Mouse (Mus musculus) G1E-ER4 (cell line): ENCODE results near the gene Bcl6. TPM values are rescaled to one million over a fixed set of nuclear protein-coding genes. Genes with fewer than 3 reads are reported as not detected.

ENCODE experiments used
- GATA1 ChIP-seq: IDR thresholded peaks from one replicate; pipeline ENCODE4 v1.8.0; 2012; ENCODE audit warnings: low read length, inconsistent platforms
- polyA plus RNA-seq: library from polyadenylated mRNA; stranded (reverse); fragments of >175 nt; gene quantifications from 2 replicates; pipeline ENCODE4 v1.2.3, GENCODE M21; 2012

Bcl6 gene
- polyA plus RNA-seq, 1 experiment, result not detected

GRCm38 (mm10) chr16:23981925-23982851, 6.5 kb downstream of the Bcl6 start:
- TF ChIP-seq GATA1, result no peak

- TF ChIP-seq GATA1, result no peak
These were observed 7.5 kb downstream of the Bcl6 start for GRCm38 (mm10) chr16:23980991-23981720.

- TF ChIP-seq GATA1, result no peak
These were observed 8.3 kb downstream of the Bcl6 start for GRCm38 (mm10) chr16:23980201-23980870.

GRCm38 (mm10) chr16:23979446-23979845, 9.2 kb downstream of the Bcl6 start:
- no peak for TF ChIP-seq GATA1

- TF ChIP-seq GATA1, result no peak
These were observed 10.2 kb downstream of the Bcl6 start for GRCm38 (mm10) chr16:23978495-23978894.

GRCm38 (mm10) chr16:23977732-23978131, 10.9 kb downstream of the Bcl6 start:
- TF ChIP-seq GATA1, result no peak

- TF ChIP-seq GATA1, result no peak
These were observed 12.5 kb downstream of the Bcl6 start for GRCm38 (mm10) chr16:23976196-23976595.

- TF ChIP-seq GATA1, result no peak
These were observed 14.9 kb downstream of the Bcl6 start for GRCm38 (mm10) chr16:23973635-23974367.

GRCm38 (mm10) chr16:23972901-23973300, 15.8 kb downstream of the Bcl6 start:
- TF ChIP-seq GATA1, result no peak

- TF ChIP-seq GATA1, result no peak
These were observed 16.4 kb downstream of the Bcl6 start for GRCm38 (mm10) chr16:23972126-23972740.

- TF ChIP-seq GATA1, result no peak
These were observed 18.7 kb downstream of the Bcl6 start for GRCm38 (mm10) chr16:23969919-23970318.

- no peak for TF ChIP-seq GATA1
These were observed 19.8 kb downstream of the Bcl6 start for GRCm38 (mm10) chr16:23968888-23969287.

- TF ChIP-seq GATA1, result no peak
These were observed 21.4 kb downstream of the Bcl6 start for GRCm38 (mm10) chr16:23967301-23967700.

- TF ChIP-seq GATA1, result no peak
These were observed 22.6 kb downstream of the Bcl6 start for GRCm38 (mm10) chr16:23966066-23966465.
